Mouse (Mus musculus) MEL (cell line): ENCODE measurements at regions not wholly inside any gene's neighbourhood (a gene's known extent, or its start where the extent isn't known, plus 50 kb on each side); places are given as distances from the start of the nearest gene placed in this dataset.

Experiments
- GABPA ChIP-seq: IDR thresholded peaks from 2 replicates; pipeline ENCODE4 v1.6.1; 2012; ENCODE audit warnings: low read depth, mild to moderate bottlenecking, inconsistent platforms, low read length, improper control_type of control experiment, moderate library complexity
- MAX ChIP-seq: IDR thresholded peaks from 2 replicates; pipeline ENCODE4 v1.6.1; 2011; ENCODE audit warnings: low read length, improper control_type of control experiment
- POLR2A ChIP-seq, 2 experiments: IDR thresholded peaks; 2 replicates each; pipeline ENCODE4 v1.6.1; 2011 to 2012; ENCODE audit warnings: low read length in 2 of 2, mild to moderate bottlenecking in 2 of 2, control low read depth in 1 of 2, improper control_type of control experiment in 1 of 2, low read depth in 1 of 2, moderate library complexity in 1 of 2; ENCODE audit not compliant: control insufficient read depth in 1 of 2, insufficient read depth in 1 of 2, poor library complexity in 1 of 2
- POLR2AphosphoS5 ChIP-seq: IDR thresholded peaks from 2 replicates; pipeline ENCODE4 v1.6.1; 2012; ENCODE audit warnings: low read depth, borderline replicate concordance, mild to moderate bottlenecking, inconsistent platforms, low read length, moderate library complexity, mixed read lengths
- TCF12 ChIP-seq: IDR thresholded peaks from 2 replicates; pipeline ENCODE4 v1.6.1; 2014; ENCODE audit warnings: low read depth, mild to moderate bottlenecking, inconsistent platforms, low read length, improper control_type of control experiment, moderate library complexity
- USF1 ChIP-seq: IDR thresholded peaks from 2 replicates; pipeline ENCODE4 v1.6.1; 2014; ENCODE audit warnings: low read depth, mild to moderate bottlenecking, inconsistent platforms, low read length, improper control_type of control experiment, moderate library complexity
- ZKSCAN1 ChIP-seq: IDR thresholded peaks from 2 replicates; pipeline ENCODE4 v1.6.1; 2012; ENCODE audit warnings: low read depth, mild to moderate bottlenecking, inconsistent platforms, low read length, improper control_type of control experiment, moderate library complexity

- TF ChIP-seq MAX (no peak), TCF12 (no peak), POLR2AphosphoS5 (no peak), GABPA (no peak), USF1 (no peak), POLR2A (IDR thresholded peaks at IDR 0.05; ENCODE audit: control insufficient read depth in 1 of 2, insufficient read depth in 1 of 2, low read depth in 1 of 2, low read length in 2 of 2, poor library complexity in 1 of 2) (no peak), ZKSCAN1 (no peak)
Observed at GRCm38 (mm10) chr2:178715500-178716245, 285.3 kb downstream of the Cdh26 start.
